Mouse (Mus musculus) kidney, adult 2 months (tissue): Measurements from ENCODE around the gene Mast3.

Source experiments
- CTCF ChIP-seq: fragments of 200-500 bp; conservative IDR thresholded peaks from 2 replicates; pipeline ENCODE4 v1.5.1; 2011; ENCODE audit warnings: low read depth, mild to moderate bottlenecking, control low read depth, low read length, moderate library complexity, mixed read lengths; ENCODE audit not compliant: insufficient read depth, insufficient read length
- POLR2A ChIP-seq: fragments of 200-500 bp; IDR thresholded peaks from one replicate; pipeline ENCODE4 v1.6.1; 2011; ENCODE audit warnings: low read depth, low read length, control low read depth

DNA sequence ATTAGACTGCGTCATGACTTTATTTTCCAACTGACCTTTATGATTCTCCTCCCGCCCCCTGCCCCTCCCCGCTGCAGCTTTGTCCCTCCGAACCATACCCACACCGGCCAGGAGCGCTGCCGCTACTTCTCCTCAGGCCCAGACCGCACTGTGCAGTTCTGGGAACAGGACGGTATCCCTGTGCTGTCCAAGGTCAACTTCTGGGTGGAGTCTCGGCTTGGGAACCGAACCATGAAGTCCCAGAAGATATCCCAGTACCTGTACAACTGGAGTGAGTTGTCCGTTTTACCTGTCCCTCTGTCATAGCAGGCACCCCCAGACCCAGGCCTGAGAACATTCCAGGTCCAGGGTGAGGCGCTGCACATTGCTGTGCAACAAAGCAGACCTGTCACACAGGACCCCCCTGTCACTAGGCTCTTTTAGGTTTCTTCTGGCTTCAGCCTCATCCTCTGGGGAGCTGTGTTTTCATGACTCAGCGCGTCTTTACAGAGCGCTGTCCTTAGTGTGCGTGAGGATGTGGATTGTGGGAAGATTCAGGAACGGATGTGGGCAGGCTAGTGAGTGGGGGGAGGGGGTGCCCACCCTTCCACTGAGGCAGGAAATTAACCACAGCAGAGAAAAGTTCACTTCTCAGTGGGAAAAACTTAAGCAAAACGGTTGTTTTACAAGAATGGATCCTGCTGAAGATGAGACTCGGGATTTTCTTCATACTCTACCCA, 6.3 kb upstream of the Mast3 start:
- TF ChIP-seq CTCF (no peak), POLR2A (no peak)
